ENCODE assay signal across 8 mouse cellular contexts in genomic region chr4:124936613-124937471, GRCm38 (mm10). TPM values are rescaled to one million over a fixed set of nuclear protein-coding genes. Genes with fewer than 3 reads are reported as not detected.
DNase-seq lines count a peak whose midpoint lies in the region; ATAC-seq lines count a peak whose summit lies in the region.

TSS of gene 9930104L06Rik (plus strand) at chr4:124937048.

- H3K9me3 ChIP-seq in forebrain, embryonic 14.5 days (replicated peaks; ENCODE audit: control insufficient read depth, low read length), result no peaks in the 10 kb centered on the region
- no peaks in the 10 kb centered on the region for H3K9me3 ChIP-seq in neural tube, embryonic 15.5 days (replicated peaks)

- DNase-seq in ES-CJ7 (ENCODE audit: low read depth, low spot score), result peak; percentile 99
- peak; percentile 90 for DNase-seq in cerebellum, adult 11 months
- DNase-seq in forebrain, embryonic 14.5 days (ENCODE audit: low spot score), result peak; percentile 99
- DNase-seq in heart, postnatal 14 days, result peak; percentile 88 to 93
- DNase-seq in layer of hippocampus, adult 11-12 months (ENCODE audit: low spot score), result peak; percentile 95
- DNase-seq in lung, adult 18-20 months, result peak; percentile 95 to 96
- peak; percentile 96 for DNase-seq in testis, postnatal 14 days (ENCODE audit: low spot score)

- no peak within 1 kb of the TSS for H3K27ac ChIP-seq in forebrain, embryonic 14.5 days (ENCODE audit: low read depth, low read length)
- 0 out of 2 replicates have a peak within 1 kb of the TSS, but pooled peaks have one; percentile 39 for H3K27ac ChIP-seq in neural tube, embryonic 15.5 days (replicated peaks)

- H3K4me2 ChIP-seq in forebrain, embryonic 14.5 days (ENCODE audit: low read length), result peak within 1 kb of the TSS; percentile 81
- H3K4me2 ChIP-seq in neural tube, embryonic 15.5 days, result peak within 1 kb of the TSS; percentile 93

- H3K4me1 ChIP-seq in forebrain, embryonic 14.5 days (ENCODE audit: control insufficient read depth, insufficient read depth, low read length), result peaks cover 12% of the 10 kb centered on the region
- peaks cover 25% of the 10 kb centered on the region for H3K4me1 ChIP-seq in neural tube, embryonic 15.5 days

- under 1% methylated on average over 52 of the region's 52 CpGs for WGBS in forebrain, embryonic 14.5 days
- WGBS in neural tube, embryonic 15.5 days, result under 1% methylated on average over 52 of the region's 52 CpGs

- H3K27me3 ChIP-seq in forebrain, embryonic 14.5 days (replicated peaks; ENCODE audit: control insufficient read depth, insufficient read depth, low read length), result no peaks in the 10 kb centered on the region
- H3K27me3 ChIP-seq in neural tube, embryonic 15.5 days (replicated peaks), result no peaks in the 10 kb centered on the region

- H3K4me3 ChIP-seq in forebrain, embryonic 14.5 days (ENCODE audit: low read depth, low read length), result peak within 1 kb of the TSS; percentile 84
- peak within 1 kb of the TSS; percentile 69 for H3K4me3 ChIP-seq in neural tube, embryonic 15.5 days (replicated peaks)

- H3K9ac ChIP-seq in forebrain, embryonic 14.5 days (ENCODE audit: low read length), result peak within 1 kb of the TSS; percentile 76
- peak within 1 kb of the TSS; percentile 70 for H3K9ac ChIP-seq in neural tube, embryonic 15.5 days (replicated peaks)

- peaks cover 24% of the 10 kb centered on the region for H3K36me3 ChIP-seq in forebrain, embryonic 14.5 days (ENCODE audit: control insufficient read depth, insufficient read depth, low read length)
- H3K36me3 ChIP-seq in neural tube, embryonic 15.5 days, result peaks cover 28% of the 10 kb centered on the region

- intact Hi-C loops in heart, postnatal 14 days (cut with DNase I), result loop anchor here (5.0 to 10.0 kb wide), 2 partner anchors 85 to 132 kb away; partner anchors contain the start of genes 1110065P20Rik, Mtf1 and Yrdc

- peak; percentile 100 for ATAC-seq in forebrain, embryonic 14.5 days
- peak; percentile 99 for ATAC-seq in neural tube, embryonic 15.5 days (ENCODE audit: low FRiP score)

RNA-seq across cellular contexts. Expression of gene 9930104L06Rik, which starts in this region (rescaled TPM):
- 3.2 and 5.6 TPM in 2 replicates for polyA plus RNA-seq in forebrain, embryonic 14.5 days (2014; fragmentation: Nextera tagmentation; extraction: Ambion mirVana)
- 10 to 100 TPM in 1 of 2 experiments, 1 to 10 TPM in 1; 9.8 to 10.2 TPM for total RNA-seq in heart, postnatal 14 days (2021)
- polyA plus RNA-seq in neural tube, embryonic 15.5 days (2015; fragmentation: Nextera tagmentation; extraction: Ambion mirVana), result 14.2 and 15.2 TPM in 2 replicates
